Mouse (Mus musculus) 3134 (cell line): ENCODE data around the gene Ntrk2.

Experiments
- DNase-seq: peaks from one replicate; pipeline ENCODE4 v3.0.0-alpha.2; 2011; ENCODE audit warnings: low spot score; ENCODE audit not compliant: insufficient read length; ENCODE audit errors: extremely low read depth

The Ntrk2 gene

DNA sequence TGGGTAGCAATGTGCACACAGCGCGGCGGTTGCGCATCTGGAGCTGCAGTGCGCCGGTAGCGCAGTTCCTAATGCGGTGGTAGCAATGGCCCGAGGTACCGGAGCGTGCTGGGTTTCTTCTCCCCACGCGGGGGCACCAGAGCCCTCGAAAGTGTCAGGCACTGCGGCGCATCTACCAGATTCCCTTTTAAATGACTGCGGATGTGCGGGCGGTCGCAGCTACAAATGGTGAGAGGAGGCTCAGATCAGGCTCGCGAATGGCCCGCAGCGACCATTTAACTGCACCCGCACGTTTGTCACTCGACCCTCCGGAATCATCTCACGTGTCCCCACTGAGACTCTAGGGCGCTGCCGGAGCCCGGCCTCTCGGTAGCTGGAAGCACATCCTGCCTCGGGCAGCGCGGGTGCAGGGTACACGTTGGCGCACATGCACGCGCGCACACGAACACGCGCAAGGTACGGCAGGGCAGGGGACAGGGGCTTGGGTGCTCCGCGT lies at the start of gene Ntrk2:
Gene Ntrk2, plus strand, starts transcription at position 173 of the 496 bp plus-strand sequence.
- no peak for DNase-seq

DNA sequence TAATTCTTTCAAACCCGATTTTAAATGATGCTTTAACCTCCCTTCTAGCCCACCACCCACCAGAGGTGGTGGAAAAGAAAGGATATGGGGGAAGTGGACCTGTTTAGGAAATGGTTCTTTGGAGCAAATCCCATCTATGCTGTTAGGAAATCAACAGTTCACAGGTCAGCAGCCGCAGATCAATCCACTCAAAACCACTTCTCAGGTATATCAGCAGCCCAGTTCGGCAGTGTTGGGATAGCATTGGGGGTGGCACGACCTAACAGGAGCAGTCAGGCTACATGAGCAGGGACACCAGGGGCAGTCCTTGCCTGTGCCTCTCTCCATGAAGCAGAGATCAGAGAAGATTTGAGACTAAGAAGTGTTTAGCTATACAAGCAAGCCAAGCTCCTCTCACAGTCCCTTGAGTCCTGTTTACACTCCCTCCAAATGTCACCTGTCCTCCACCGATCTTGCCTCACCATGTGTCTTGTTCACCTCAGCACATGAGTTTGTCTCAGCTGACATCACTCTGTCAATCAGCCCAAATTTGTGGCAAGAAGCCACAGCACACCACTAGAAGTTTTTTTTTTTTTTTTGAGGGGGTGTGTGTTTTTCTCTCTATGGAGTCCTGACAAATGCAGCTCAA lies 45.3 kb upstream of the Ntrk2 start:
- no peak for DNase-seq

- DNase-seq: no peak
Observed at GRCm38 (mm10) chr13:58768258-58768657, 38.1 kb upstream of the Ntrk2 start.

DNA sequence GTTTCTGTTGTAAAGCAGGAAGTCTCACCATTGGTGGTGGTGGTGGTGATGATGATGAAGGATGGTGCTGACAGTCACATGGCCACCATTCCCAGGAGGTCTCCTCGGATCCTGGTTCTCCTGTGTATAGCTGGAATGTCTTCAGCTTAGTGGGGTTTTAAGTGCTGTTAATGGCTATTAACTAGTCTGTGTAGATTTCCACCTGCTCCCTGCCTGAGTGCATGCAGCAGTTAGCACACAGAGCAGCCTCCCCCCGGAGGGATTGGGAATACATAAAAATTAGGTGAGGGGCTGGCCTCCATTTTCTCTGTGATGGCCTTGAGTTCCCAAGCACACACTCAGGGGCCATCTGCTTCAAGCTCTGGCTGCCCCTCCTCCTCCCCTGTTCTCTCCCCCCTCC lies 36.9 kb upstream of the Ntrk2 start:
- no peak for DNase-seq

GRCm38 (mm10) chr13:58779261-58779660 lies 27.1 kb upstream of the Ntrk2 start:
- no peak for DNase-seq

- no peak for DNase-seq
Observed at GRCm38 (mm10) chr13:58786476-58786875, 19.9 kb upstream of the Ntrk2 start.

- DNase-seq: no peak
Observed at GRCm38 (mm10) chr13:58790741-58791140, 15.6 kb upstream of the Ntrk2 start.

GRCm38 (mm10) chr13:58797386-58797785 lies 9.0 kb upstream of the Ntrk2 start:
- DNase-seq: no peak

- DNase-seq: no peak
Observed at GRCm38 (mm10) chr13:58801291-58801690, 5.1 kb upstream of the Ntrk2 start.

DNA sequence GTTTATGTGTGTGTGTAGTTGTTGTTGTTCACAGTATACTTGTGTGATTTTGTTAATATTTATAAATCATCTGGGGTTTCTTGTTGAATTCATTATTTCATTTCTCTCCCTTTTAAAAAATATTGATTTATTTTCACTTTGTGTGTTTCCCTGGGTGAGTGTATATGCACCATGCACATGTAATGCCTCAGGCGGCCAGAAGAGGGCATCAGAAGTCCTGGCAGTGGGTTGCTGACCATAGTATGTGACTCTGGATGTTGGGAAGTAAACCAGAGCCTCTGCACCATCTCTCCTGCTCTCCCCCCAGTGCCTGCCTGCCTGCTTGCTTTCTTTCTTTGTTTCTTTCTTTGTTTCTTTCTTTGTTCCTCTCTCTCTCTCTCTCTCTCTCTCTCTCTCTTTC lies 2.5 kb upstream of the Ntrk2 start:
- no peak for DNase-seq

DNA sequence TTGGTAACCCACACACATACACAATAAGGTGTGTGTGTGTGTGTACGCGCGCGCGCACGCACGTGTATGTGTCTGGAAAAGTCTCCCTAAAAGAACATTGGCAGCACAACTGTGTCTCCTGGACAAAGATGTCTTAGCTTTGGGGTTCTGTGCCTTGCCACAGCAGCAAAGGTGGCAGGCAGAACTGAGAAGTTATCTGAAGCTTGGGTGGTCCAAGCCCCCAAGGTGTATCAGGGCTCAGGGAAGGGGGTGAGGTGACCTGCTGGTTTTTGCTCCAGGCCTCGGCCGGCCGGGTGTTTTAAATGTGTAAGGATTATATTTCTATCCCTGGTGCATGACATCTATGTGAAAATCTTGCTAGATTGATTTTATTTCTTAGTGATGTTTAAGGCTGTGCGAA lies 536 bp upstream of the Ntrk2 start:
- DNase-seq: no peak

DNA sequence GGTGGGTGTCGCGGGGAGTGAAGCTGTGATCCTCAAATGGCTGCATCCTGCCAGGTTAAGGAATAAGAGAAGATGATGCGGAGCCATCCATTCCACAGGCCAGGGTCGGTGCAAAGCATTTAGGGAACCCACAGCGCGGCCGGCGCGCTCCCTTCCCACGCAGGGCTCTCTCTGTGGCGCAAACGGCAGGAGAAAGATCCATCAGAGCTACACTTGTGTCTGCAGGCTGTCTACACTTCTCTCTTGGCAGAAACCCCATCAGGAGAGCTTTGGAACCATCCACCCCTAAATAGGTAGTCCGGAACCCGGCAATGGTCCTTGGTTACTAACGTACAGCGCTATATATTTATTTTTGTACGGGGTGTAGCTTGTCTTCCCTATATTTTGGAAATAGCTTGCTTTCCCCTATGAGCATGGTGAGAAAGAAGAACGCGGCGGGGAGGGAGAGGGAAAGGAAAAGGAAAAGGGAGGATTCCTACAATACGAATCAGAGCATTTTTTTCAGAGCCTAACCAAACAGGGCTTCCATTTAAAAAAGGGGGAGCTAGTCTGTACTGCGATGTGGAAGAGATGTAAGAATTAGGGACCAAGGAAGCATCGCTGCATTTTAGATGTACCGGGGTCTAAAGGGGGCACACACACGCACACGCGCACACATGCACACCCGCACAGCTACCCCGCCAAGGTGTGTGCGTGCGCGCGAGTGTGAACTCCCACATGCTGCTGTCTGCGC lies 693 bp downstream of the Ntrk2 start:
- DNase-seq: no peak

DNA sequence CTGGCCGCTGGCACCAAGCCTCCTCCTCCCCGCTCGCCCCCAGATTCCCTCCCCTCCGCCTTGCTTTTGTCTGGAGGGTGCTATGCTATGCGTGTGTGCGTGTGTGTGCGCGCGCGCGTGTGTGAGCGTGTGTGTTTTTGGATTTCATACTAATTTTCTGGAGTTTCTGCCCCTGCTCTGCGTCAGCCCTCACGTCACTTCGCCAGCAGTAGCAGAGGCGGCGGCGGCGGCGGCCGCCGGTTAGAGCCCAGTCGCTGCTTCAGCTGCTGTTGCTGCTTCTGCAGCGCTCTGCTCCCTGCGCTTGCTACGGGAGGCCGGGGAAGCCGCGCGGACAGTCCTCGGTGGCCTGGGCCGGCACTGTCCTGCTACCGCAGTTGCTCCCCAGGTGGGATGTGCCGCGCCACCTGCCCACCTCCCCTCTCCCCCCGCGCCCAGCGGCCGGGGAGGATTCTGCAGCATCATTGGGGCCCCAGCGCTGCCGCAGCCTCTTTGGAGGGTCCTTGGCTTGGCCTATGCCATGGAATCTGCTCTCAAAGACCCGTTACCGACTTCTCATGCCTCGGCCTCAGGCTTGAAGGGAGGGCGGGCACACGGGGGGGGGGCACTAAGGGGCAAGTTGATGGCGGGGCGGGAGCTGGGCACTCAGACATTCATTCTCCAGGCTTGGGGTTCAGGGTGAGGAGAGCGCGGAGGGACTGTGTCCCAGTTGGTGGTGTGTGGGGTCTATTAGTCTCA lies 1.4 kb downstream of the Ntrk2 start:
- DNase-seq: no peak

DNA sequence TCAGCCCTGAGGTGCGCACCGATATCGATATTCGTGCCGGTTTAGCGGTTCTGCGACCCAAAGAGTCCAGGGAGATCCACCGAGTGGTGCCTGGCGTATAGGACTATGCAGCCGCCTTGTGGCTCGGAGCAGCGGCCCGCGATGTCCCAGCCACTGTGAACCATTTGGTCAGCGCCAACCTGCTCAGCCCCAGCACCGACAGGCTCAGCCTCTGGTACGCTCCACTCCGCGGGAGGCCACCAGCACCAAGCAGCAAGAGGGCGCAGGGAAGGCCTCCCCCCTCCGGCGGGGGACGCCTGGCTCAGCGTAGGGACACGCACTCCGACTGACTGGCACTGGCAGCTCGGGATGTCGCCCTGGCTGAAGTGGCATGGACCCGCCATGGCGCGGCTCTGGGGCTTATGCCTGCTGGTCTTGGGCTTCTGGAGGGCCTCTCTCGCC lies 2.0 kb downstream of the Ntrk2 start:
- no peak for DNase-seq

DNA sequence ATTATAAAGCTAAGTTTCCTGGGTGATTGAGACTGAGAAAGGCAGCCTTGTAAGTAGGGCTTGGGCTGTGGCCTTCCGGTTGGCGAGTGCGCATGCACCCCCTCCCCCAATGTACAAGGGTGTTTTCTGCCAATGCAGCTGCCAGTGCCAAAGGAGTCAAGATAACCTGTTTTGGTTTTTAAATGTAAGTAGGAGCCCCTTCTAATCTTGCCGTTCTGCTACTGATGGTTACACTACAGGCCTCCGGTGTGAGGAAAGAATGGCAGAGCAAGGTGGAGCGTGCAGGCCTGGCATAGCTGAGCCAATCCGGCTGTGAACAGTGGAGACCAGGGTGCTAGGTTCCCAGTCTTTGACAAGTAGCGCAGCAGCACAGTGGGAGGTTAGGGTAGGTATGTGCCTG lies 3.6 kb downstream of the Ntrk2 start:
- no peak for DNase-seq

GRCm38 (mm10) chr13:58824752-58825151 lies 18.4 kb downstream of the Ntrk2 start:
- no peak for DNase-seq

DNA sequence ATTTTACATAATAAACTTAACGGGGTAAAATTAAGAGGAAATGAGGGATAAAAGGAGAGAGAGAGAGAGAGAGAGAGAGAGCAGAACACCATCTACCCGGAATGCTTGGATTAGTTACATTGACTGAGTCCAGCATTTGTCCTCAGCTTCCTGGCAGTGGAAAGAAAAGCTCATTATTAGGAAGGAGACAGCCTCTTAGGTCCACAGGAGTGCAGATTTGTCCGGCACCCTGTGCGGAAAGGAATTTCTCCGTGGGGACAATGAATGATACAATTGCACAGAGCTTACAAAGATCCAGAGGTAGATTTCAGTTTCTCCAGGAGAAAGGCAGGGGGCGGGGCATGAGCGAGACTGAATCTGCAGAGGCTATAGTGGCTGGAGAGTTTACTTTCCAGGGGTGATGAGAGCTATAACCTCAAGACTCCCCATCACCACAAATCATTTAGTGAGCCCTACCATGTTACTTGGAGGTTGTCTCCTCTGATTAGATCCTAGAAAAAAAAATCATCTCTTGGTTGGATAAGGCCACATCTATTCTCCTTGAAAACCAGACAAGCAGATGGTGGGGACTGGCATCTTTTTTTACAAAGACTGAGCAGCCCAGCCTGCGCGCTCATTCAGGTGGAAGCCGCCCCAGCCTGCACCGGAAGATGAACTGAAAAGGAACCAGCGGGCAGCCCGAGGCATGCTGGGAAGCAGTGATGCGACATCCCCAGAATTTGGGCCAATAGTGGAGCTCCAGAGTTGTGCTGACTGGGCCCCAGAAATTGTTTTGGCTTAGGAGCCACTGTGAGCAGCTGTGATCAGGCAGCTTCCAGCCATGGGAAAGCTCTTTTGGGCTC lies 20.2 kb downstream of the Ntrk2 start:
- DNase-seq: no peak

DNA sequence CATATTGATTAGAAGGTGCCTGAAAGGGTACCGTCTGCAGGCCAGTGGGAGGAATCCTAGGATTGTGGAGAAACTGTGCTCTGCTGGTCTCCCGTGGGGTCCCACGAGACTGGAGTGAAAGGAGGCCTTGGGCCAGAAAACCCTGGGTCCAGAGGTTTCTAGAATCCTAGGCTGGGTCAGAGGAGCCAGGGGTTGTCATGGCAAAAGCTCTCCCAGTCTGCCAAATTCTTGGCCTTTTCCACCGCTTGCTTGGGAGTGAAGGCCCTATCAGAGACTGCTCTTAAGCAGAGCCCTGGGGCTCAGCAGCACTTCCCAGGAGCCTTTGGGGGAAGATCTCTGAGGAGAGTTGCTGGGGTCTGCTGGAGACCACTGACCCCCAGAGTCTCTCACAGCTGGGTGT lies 25.6 kb downstream of the Ntrk2 start:
- DNase-seq: no peak

GRCm38 (mm10) chr13:58834726-58835125 lies 28.4 kb downstream of the Ntrk2 start:
- no peak for DNase-seq

GRCm38 (mm10) chr13:58836891-58837290 lies 30.5 kb downstream of the Ntrk2 start:
- DNase-seq: no peak

- no peak for DNase-seq
Observed at GRCm38 (mm10) chr13:58838110-58838509, 31.7 kb downstream of the Ntrk2 start.
